Mouse (Mus musculus): Measurements from ENCODE around the gene Card19.

GRCm38 (mm10) chr13:49172335-49172734, 43.5 kb downstream of the Card19 start:
- no peak for TF ChIP-seq CTCF (IDR thresholded peaks at IDR 0.05; ENCODE audit: low read depth)
- no peak for TF ChIP-seq EP300 (IDR thresholded peaks at IDR 0.05; ENCODE audit: low read depth)
